Mouse (Mus musculus): ENCODE results near the gene Tstd1.

Tstd1 gene

DNA sequence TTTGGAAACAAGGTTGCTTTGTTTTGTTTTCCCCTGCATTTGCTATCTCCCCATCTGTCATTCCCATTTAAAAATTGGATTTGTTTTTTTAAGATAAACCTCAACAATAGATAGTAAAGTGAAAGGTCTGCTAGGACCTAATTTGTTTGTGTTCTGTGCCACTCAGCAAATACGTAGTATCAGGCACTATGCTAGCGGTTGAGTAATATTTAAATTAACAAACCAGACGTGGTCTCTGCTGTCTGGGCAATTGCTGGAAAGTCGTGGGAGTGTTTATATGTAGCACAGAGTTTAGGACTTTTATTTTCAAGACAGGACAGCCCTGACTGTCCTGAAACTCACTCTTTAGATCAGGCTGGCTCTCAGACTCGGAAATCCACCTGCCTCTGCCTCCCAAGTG lies 33.9 kb downstream of the Tstd1 start:
- DNase-seq (ENCODE audit: low read depth, low spot score), result no peak

DNA sequence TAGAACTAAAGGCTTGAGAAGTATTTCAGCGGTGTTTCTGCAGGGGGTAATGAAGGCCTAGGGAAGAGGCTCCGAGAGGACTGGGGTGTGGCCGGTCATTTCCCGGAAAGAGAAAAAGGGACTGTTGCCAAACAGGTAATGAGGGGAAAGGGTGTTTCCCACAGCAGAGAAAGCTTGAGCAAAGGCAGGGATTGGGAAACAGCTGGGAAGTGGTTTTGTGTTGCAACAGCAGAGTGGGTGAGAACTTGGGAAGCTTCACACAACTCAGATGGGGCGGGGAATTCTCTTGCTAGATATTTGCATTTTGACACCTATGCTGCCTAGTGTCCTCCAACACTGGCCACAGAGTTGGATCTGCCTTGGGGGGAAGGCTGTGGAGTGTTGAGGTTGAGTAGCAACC lies 34.3 kb downstream of the Tstd1 start:
- no peak for DNase-seq (ENCODE audit: low read depth, low spot score)

DNA sequence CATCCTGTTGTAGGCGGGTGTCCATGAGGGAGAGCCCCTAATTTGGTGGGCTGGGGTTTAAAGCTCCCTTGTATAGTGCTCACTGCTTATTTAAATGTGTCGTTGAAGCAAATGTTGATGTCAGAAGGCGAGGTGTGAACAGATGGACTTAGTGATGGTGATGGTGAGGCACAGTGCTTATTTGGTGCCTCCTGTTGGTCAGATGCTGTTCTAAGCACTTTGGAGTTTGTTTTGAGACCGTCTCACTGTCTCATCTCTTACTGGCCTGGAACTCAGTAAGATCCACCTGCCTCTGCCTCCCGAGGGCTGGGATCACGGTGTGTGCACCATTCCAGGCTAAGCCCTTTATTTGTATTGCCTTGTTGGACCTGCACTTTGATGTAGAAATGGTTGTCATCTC lies 36.3 kb downstream of the Tstd1 start:
- DNase-seq (ENCODE audit: low read depth, low spot score), result no peak

- DNase-seq (ENCODE audit: low read depth, low spot score), result no peak
Observed at GRCm38 (mm10) chr1:171457568-171457967, 38.9 kb downstream of the Tstd1 start.

- DNase-seq (ENCODE audit: low read depth, low spot score), result no peak
Observed at GRCm38 (mm10) chr1:171459791-171460190, 41.1 kb downstream of the Tstd1 start.

DNA sequence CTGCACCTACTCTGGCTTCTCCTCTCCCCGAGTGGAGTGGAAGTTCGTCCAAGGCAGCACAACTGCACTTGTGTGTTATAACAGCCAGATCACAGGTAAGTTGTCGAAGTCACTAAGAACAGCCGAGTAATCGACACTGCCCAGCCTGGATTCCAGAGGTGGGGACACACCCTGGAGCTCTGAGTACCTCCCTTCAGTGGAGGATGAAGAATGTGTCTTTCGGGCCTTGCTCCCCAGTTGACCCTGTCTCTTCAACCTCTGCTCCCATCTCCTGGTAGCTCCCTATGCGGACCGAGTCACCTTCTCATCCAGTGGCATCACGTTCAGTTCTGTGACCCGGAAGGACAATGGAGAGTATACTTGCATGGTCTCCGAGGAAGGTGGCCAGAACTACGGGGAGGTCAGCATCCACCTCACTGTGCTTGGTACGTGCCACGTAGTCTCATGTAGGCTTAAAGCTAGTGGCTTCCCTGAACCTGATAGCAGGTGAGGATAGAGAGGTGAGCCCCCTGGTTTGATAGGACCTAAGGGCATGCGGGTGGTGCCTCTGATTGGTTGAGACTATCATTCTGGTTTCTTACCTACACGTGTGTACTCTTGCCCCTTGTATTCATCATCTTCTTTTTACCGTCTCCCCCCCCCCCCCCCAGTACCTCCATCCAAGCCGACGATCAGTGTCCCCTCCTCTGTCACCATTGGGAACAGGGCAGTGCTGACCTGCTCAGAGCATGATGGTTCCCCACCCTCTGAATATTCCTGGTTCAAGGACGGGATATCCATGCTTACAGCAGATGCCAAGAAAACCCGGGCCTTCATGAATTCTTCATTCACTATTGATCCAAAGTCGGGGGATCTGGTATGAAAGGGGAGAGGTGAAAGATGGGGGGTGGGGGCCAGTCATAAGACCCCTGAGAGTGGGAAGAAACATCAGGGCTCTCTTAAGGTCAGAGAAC lies 42.2 kb downstream of the Tstd1 start:
- no peak for DNase-seq (ENCODE audit: low read depth, low spot score)

DNA sequence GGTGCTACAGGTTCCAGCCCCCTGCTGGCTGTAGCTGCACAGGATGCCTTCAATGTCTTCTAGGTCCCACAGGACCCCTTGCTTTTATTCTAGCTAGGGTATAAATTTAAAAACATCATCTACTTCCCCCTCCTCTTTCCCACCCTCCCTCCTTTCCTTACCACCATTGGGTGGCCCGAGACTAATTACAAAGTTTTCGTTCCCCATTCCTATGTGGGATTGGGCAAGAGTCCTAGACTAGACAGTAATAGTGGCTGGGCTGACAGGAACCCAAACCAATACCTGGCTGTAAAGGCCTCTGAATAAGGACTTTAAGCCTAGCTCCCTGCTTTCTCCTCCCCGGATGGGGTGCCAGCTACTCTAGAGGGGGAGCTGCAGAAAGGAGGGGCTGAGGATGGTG lies 44.5 kb downstream of the Tstd1 start:
- DNase-seq (ENCODE audit: low read depth, low spot score), result no peak

DNA sequence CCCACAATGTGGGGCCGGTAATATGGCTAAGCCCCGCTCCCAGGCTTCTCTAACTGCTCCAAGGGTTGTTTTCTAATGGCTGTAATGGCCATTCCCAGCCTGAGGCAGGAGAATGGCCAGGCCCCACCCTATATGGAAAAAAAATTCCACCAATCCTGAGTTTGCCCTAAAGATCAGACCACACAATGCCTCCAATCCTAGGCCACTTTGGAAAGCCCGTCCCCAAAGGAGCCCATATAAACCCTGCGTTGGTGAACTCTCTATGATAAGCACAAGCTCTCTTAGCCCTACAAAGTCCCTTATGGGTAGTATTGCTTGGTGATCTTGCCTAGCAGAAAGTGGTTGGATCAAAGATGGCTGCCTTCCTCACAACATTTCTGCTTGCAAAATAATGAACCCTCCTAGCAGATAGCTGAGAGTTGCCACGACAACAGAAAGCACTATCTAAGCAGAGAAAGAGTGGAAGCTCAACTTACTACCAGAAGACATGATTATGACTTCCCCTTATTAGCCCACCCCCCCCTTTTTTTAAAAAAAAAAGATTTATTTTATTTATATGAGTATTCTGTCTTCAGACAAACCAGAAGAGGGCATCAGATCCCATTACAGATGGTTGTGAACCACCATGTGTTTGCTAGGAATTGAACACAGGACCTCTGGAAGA lies 47.2 kb downstream of the Tstd1 start:
- DNase-seq (ENCODE audit: low read depth, low spot score), result no peak

DNA sequence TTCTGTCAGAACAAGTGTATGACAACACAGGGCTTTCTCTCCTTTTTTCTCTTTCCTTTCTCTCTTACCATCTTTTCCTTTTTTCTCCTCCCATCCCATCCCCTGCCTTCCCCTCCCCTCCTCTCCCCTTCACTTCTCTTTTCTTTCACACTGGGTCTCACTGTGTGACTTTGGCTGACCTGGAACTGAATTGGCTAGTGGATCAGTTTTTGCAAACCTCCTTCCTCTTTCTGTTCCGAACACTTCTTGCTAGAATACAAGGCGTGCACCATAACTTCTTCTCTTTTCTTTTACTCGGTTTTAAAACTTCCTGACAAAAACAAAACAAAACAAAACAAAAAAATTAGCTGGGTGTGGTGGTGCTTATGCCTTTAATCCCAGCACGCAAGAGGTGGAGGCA lies 47.9 kb downstream of the Tstd1 start:
- no peak for DNase-seq (ENCODE audit: low read depth, low spot score)

DNA sequence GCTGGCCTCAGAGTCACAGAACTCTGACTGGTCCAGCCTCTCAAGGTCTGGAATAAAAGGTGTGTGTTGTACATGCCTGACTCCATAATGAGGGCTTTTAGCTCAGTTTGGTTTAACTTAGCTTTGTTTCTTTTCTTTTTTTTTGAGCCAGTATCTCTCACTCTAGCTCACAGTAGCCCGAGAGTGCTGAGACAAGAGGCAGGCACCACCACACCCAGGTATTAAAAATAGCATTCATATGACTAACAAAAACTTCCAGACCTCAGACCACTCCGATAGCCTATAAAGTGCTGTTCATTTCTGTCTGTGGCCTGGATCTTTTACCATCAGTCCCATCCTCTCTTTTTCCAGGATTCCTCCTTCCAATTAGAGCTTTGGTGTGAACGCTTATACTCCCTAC lies 51.0 kb downstream of the Tstd1 start:
- DNase-seq (ENCODE audit: low read depth, low spot score), result no peak

Measured in CD4-positive helper T cell, adult 2 months (primary cell).